Mouse (Mus musculus): Measurements from ENCODE around the gene Rap2a. TPM values are rescaled to one million over a fixed set of nuclear protein-coding genes. Genes with fewer than 3 reads are reported as not detected.

The Rap2a gene
- polyA plus RNA-seq, 1 experiment from 2014 or later, result 18.0 TPM

DNA sequence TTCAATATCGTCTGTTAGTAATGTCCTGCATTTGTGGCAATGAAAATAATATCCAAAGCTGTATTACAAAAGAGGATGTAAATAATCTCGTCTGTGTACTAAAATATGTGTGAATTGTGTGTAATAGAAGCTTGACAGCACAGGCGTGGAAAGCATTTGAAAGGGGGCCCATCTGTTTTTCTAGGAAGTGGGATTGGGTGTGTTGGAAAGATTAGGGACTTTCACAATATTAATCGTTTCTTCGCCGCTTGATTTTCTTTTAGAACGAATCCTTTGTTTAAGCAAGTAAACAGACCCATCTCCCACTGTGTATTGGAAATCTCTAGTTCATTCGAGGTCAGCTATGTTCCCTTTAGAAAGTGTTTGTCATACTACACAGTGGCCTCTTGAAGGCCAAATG is 64.2 kb downstream of the Rap2a start:
- ATAC-seq (ENCODE audit: insufficient number of reproducible peaks, low FRiP score, low TSS enrichment, low read depth), result no peak
- H3K4me3 ChIP-seq (replicated peaks), result no peak overlapping the region
- no peaks in the 10 kb centered on the region for H3K9me3 ChIP-seq (replicated peaks)
- no peaks in the 10 kb centered on the region for H3K36me3 ChIP-seq
- WGBS, result 71% methylated on average over 8 of the region's 8 CpGs
- H3K4me2 ChIP-seq (replicated peaks), result no peak overlapping the region
- H3K27ac ChIP-seq (replicated peaks), result no peak overlapping the region
- H3K27me3 ChIP-seq, result no peaks in the 10 kb centered on the region
- no peak overlapping the region for H3K9ac ChIP-seq
- H3K4me1 ChIP-seq, result no peaks in the 10 kb centered on the region

DNA sequence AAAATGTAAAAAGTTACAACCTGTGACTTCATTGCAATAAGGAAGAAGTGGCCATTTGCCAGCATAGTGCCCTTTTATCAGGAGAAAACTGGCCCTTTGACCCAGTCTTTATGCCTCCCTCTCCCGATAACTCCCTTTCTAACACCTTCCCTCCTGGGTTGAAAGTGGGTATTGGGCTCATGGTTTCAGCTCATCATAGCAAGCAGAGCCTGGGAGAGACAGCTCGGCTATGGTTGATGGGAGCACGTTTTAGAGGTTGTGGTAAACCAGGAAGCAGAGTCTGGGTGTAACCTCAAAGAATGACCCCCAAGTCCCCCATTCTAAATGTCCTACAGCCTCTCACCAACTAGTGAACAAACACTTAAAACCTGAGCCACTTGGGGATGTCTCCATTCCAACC is 64.7 kb downstream of the Rap2a start:
- H3K4me3 ChIP-seq (replicated peaks), result no peak overlapping the region
- H3K27me3 ChIP-seq, result no peaks in the 10 kb centered on the region
- no peak overlapping the region for H3K4me2 ChIP-seq (replicated peaks)
- no peaks in the 10 kb centered on the region for H3K36me3 ChIP-seq
- ATAC-seq (ENCODE audit: insufficient number of reproducible peaks, low FRiP score, low TSS enrichment, low read depth), result no peak
- H3K9ac ChIP-seq, result no peak overlapping the region
- WGBS, result 89% methylated on average over 3 of the region's 3 CpGs
- H3K4me1 ChIP-seq, result no peaks in the 10 kb centered on the region
- no peak overlapping the region for H3K27ac ChIP-seq (replicated peaks)
- H3K9me3 ChIP-seq (replicated peaks), result no peaks in the 10 kb centered on the region

DNA sequence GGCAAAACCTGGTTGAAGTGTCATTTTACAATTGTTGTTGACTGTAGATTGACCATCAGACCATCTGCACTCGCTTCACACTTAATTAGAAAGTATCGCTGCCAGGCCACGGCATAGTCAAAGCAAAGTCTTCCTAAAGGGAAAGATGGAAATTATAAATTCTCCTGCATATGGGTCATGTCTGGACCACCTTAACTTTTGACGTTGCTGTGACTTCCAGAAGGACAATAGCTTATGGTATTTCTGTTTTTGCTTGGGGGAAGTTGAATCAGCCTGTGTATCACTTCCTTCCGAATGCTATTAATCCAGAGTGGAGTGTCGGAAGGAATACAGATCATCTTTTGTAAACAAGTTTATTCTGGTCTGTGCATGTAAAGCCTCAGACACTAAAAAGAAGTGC is 65.6 kb downstream of the Rap2a start:
- Histone ChIP-seq H3K27me3 (no peaks in the 10 kb centered on the region), H3K4me1 (no peaks in the 10 kb centered on the region), H3K9me3 (replicated peaks) (no peaks in the 10 kb centered on the region), H3K4me3 (replicated peaks) (no peak overlapping the region), H3K27ac (replicated peaks) (no peak overlapping the region), H3K36me3 (no peaks in the 10 kb centered on the region), H3K9ac (no peak overlapping the region), H3K4me2 (replicated peaks) (no peak overlapping the region)
- ATAC-seq (ENCODE audit: insufficient number of reproducible peaks, low FRiP score, low TSS enrichment, low read depth), result no peak
- WGBS, result 73% methylated on average over 6 of the region's 6 CpGs

DNA sequence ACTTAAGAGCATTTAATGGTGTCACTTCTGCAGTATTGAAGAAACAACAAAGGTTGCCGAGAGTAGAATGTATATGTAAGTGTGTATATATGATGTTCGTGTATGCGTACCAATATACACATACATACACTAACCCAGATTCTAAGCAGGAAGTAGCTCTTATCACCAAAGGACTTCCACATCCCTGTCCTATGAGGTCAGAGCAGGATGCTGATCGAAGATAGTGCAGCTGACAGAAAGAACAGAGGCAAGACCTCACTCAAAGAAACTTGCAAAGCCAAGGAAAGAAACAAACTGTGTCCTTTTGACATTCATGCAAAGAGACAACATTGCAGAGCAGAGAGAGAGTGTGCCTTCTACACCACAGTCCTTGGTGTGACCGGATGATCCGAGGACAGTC is 66.3 kb downstream of the Rap2a start:
- H3K4me3 ChIP-seq (replicated peaks), result no peak overlapping the region
- H3K27me3 ChIP-seq, result no peaks in the 10 kb centered on the region
- H3K36me3 ChIP-seq, result no peaks in the 10 kb centered on the region
- no peak overlapping the region for H3K27ac ChIP-seq (replicated peaks)
- 89% methylated on average over 6 of the region's 6 CpGs for WGBS
- H3K4me2 ChIP-seq (replicated peaks), result no peak overlapping the region
- no peak for ATAC-seq (ENCODE audit: insufficient number of reproducible peaks, low FRiP score, low TSS enrichment, low read depth)
- no peak overlapping the region for H3K9ac ChIP-seq
- H3K9me3 ChIP-seq (replicated peaks), result no peaks in the 10 kb centered on the region
- H3K4me1 ChIP-seq, result no peaks in the 10 kb centered on the region

DNA sequence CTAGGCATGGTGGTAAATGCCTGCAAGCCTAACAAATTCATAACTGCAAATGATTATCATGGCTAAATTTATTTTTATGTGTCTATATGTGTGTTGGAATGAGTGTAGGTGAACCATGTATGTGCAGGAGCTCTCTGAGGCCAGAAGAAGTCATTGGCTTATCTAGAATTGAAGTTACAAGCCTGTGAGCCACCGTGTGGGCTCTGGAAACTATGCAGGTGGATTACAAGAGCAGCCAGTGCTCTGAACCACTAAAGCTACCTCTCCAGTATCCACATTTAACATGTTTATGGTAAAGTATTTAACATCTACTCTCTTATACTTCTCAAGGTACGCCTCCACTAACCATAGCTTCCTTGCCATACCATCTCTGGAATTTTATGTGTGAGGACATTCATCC is 66.7 kb downstream of the Rap2a start:
- 72% methylated on average over 2 of the region's 2 CpGs for WGBS
- no peaks in the 10 kb centered on the region for H3K9me3 ChIP-seq (replicated peaks)
- H3K36me3 ChIP-seq, result no peaks in the 10 kb centered on the region
- H3K4me2 ChIP-seq (replicated peaks), result no peak overlapping the region
- no peak for ATAC-seq (ENCODE audit: insufficient number of reproducible peaks, low FRiP score, low TSS enrichment, low read depth)
- H3K4me1 ChIP-seq, result no peaks in the 10 kb centered on the region
- H3K27me3 ChIP-seq, result no peaks in the 10 kb centered on the region
- H3K4me3 ChIP-seq (replicated peaks), result no peak overlapping the region
- H3K27ac ChIP-seq (replicated peaks), result no peak overlapping the region
- no peak overlapping the region for H3K9ac ChIP-seq

Other genes with a start within 250 kb of the Rap2a start
- 167 and 173 TPM in 2 replicates for gene Mbnl2, start 202.8 kb upstream of the Rap2a start, polyA plus RNA-seq (2015; fragmentation: Nextera tagmentation; extraction: Ambion mirVana)

Data from embryonic facial prominence, embryonic 15.5 days (tissue).